Mouse (Mus musculus): ENCODE measurements around the gene Ric1.

Ric1 gene

DNA sequence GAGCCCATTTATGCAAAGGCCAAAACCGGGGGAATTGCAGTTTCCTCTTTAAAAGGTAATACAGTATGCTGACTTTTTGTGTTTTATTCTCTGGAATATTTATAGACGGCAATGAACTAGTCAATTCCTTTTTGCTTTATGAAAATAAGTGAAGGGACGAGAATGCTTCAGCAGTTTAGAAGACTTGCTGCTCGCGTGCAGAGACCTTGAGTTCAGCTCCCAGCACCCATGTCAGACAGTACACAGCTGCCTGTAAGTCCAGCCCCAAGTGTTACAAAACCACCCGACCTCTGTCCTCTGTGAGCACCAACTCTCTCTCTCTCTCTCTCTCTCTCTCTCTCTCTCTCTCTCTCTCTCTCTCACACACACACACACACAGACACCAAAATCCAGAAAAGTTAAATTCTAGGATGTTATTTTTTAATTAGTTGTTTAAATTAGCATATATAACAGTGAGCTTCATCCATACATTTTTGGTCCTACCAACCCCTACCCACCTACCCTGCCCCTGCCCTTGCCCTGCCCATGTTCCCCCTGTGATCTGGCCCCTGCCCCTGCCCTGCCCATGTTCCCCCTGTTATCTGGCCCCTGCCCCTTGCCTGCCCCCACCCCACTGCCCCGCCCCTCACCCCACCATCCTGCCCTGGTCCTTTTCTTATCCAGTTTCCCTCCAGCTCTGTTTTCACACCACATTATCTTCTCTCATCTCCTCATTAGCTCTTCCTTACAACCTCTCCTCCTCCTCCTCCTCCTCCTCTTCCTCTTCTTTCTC lies 25.1 kb upstream of the Ric1 start:
- CTCF ChIA-PET, result interaction anchor here (0.5 to 1.1 kb wide), 5 partner anchors 9 to 173 kb away, joined by 3 to 15 read pairs (median 4); no protein-coding TSS in a partner anchor

DNA sequence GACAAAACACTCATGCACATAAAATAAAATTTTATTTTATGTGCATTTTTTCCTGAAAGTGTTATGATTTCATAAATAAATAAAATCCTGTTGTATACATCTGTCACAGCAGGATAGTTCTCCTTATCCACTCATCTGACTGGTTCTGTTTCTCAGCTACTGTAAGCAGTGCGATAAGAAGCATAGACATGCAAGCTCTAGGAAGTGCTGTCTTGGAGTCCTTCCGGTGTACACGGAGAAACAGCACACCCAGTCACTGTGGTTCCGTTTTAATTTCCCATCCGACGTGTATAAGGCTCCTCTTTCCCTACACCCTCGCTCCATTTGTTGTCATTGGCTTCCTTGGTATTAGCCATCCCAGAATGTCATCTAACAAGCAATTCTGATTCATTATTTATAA lies 24.2 kb upstream of the Ric1 start:
- CTCF ChIA-PET, result interaction anchor here (0.6 kb wide), 1 partner anchor 59 kb away, joined by 3 read pairs; no protein-coding TSS in a partner anchor

DNA sequence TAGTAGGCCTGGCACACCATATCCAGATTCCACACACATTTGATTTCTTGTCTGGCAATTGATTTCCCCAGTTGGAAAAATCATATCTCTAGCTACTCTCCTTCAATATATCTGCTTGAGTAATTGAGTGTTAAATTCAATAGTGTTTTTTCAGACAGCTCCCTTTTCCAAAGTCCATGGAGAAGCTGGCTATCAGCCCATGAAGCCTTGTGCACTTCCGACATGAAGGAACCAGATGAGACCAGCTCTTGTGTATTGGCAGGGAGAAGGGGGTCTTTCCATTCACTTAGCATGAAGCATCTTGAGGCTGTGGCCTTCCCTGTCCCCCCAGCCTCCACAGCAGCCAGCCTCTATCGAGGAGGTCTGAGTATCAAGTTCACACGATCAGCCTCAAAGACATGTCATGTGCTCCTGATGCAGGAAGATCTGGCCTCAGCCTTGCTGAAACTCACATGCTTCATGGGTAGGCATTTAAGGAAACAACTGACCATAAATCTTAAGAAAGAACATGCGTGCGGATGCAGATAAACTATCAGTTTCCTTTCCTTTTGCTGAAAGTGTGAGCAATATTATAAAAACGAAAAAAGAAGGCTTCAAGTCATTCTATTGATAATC lies 23.1 kb upstream of the Ric1 start:
- CTCF ChIA-PET, result interaction anchor here (0.8 kb wide), 1 partner anchor 10 kb away, joined by 5 read pairs; no protein-coding TSS in a partner anchor

DNA sequence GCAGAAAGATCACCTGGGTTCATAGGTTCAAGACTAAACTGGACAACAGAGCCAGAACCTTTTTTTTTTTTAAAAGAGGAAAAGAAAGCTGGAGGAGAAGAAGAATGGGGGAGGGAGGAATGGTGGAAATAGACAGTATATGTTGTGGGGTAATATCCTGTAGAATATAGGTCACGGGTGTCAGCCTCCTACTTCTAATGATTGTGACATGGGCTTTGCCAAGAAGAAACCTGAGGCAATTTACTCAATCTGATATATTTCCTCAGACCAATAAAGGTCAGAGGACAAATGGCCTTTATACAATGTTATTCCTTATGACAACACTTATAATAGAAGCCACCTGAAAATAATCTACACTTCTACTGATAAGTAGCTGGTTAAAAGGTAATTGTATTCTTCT lies 21.7 kb upstream of the Ric1 start:
- CTCF ChIA-PET, result interaction anchor here (0.6 kb wide), 1 partner anchor 131 kb away, joined by 4 read pairs; no protein-coding TSS in a partner anchor

DNA sequence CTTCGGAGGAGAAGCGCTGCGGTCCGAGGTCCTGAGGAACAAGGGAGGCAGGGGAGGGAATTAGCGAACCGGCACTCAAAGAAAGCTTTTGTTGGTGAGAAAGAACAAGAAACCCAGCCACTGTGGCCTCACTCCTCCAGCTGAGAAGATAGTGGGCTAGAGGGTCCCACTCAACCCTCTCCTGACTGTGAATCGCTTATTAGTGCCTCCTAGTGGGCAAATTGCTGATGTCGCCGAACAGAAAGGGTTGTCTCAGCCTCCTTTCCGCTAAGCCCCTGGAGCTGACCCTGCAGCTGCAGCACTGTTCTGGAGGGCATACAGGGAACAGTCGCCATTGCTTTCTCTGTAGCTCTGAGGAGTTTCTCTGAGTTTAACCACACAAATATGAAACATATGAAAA lies 21.0 kb upstream of the Ric1 start:
- CTCF ChIA-PET, result interaction anchor here (0.5 to 0.8 kb wide), 4 partner anchors 14 to 556 kb away, joined by 3 read pairs; no protein-coding TSS in a partner anchor

DNA sequence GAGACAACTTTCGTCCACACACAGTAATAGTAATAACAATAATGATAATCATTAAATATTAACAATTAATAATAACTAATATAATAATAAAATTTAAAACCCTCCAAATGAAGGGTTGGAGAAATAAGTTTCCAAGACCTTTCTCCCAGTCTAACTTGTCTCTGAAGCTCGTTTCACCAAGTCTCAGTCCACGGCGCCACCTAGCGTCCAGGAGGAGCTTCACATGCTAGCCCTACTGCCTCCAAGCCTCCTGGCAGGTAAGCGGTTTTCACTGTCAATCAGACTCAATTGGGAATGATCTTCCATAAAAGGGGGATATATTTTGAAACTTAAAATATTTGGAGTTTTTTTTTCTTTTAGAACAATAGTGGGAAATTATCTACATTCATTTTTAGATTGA lies 20.6 kb upstream of the Ric1 start:
- CTCF ChIA-PET, result interaction anchor here (0.5 to 0.8 kb wide), 4 partner anchors 14 to 555 kb away, joined by 3 read pairs; no protein-coding TSS in a partner anchor

DNA sequence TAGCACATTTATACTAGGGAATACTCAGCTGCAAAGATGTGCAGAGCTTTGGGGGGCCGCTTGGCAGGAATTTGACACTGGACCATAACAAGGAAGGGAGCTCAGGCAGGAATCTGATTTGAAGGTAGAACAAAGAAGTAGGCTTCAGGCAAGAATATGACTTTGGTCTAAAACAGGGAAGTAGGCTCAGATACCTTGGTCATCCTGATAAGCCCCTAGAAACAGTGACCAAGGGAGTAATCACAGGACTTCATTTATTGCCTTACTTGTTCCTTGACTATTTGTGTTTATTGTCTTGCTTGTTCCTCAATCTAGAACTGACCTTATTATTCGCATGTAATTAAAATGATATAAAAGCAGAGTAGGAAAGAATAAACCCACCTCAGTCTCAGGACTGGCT lies 18.0 kb upstream of the Ric1 start:
- CTCF ChIA-PET, result interaction anchor here (0.5 kb wide), 1 partner anchor 93 kb away, joined by 15 read pairs; no protein-coding TSS in a partner anchor

DNA sequence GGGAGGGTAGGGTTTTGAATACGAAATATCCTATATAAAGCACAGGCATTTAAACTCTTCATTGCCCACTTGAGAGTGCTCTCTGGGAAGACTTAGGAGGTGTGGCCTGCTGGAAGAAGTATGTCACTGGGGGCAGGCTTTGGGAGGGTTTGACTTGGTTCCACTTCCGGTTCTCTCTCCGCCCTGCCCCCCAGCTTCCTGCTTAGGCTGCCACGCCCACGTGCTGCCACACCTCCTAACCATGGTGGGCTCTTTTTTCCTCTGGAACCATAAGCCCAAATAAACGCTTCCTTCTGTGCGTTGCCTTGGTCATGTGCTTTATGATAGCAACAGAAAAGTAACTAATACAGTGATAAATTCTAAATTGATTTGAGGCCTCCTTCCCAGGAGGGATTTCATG lies 16.5 kb upstream of the Ric1 start:
- CTCF ChIA-PET, result interaction anchor here (0.8 to 1.1 kb wide), 2 partner anchors 9 to 166 kb away, joined by 4 read pairs; no protein-coding TSS in a partner anchor

DNA sequence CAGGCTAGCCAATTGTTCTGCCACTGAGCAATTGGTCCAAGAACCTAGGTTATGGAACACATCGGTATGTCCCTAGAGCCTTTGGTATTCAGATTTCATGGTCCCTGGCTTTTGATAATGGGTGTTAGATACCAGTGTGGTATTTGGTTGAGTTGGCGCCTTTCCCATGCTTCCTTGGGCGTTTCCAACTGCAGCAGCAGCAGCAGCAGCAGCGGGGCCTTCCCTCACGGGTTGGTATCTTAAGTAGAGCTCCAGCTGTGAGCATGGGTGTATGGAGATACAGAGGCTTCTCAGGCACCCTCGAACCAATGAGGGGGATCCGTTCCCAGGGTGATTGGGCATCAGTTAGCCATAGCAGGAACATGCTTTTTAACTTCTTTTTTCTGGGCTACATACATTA lies 13.9 kb upstream of the Ric1 start:
- CTCF ChIA-PET, result no interaction called here

DNA sequence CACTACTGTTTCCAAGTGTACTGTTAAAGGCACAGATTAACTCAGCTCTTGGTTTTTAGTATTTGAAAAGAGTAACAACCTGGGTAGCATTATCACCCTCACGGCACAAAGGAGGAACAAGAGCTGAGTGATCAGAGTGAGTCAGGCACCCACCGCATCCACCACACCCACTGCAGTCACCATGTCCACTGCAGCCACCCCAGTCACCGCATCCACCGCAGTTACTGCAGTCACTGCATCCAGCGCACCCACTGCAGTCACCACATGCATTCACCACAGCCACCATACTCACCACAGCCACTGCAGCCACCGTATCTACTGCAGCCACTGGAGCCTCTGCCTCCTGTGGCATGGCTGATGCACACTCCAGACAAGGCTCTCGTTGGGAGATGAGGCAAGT lies 12.2 kb upstream of the Ric1 start:
- CTCF ChIA-PET, result no interaction called here

DNA sequence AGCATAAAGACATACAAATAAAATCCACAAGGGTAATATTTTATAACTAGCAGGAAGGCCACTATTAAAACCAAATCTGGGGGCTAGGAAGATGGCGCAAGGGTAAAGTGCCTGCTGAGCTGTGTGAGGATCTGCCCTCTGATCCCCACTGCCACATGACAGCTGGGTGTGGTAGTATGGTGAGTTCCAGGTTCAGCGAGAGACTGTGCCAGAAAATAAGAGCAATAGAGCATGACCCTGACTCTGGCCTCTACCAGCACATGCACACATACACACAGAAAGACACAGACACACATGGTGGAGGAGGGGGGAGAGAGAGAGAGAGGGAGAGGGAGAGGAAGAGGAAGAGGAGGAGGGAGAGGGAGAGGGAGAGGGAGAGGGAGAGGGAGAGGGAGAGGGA lies 10.3 kb upstream of the Ric1 start:
- CTCF ChIA-PET, result no interaction called here

DNA sequence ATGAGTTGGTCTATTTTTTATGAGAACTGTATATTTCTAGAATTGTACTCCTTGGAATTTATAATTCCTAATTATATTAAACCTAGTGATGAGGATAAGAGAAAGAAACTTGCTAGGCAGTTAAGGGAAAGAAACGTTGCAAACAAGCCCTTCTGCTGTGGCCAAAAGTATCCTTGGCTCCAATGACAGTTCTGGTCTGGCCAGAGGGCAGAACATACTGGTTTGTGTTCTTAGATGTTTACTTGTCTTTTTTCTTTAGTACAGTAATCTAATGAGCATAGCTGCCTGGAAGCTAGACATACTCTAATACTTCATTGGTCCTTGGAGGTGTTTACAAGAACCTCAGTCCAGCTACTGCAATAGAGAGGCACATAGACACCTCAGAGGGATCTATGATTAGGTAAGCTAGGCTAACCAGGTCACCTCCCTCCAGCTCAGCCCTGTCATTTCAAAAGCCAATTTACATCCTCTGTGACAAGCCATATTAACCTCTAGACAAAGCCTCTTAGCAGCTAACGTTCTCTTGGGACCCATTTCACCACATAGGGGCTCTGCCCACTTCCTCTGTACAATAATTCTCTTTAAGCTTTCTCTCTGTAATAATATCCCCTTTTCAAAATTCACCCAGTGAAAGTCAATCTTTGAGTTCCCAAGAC lies 8.8 kb upstream of the Ric1 start:
- CTCF ChIA-PET, result interaction anchor here (0.5 kb wide), 1 partner anchor 87 kb away, joined by 3 read pairs; no protein-coding TSS in a partner anchor

DNA sequence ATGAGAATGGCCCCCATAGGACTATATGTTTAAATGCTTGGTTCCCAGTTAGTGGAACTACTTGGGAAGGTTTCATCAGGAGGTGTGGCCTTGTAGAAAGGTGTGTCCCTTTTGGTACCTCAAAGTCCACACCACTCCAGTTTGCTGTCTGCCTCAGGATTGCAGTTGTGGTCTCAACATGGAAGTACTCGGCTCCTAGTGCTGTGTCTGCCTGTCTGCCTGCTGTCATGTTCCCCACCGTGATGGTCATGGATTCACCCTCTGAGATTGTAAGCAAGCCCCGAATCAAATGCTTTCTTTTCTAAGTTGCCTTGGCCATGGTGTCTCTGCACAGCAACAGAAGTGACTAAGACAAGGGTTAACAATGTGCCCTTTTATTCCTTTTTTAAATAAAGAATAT lies 8.0 kb upstream of the Ric1 start:
- CTCF ChIA-PET, result no interaction called here

DNA sequence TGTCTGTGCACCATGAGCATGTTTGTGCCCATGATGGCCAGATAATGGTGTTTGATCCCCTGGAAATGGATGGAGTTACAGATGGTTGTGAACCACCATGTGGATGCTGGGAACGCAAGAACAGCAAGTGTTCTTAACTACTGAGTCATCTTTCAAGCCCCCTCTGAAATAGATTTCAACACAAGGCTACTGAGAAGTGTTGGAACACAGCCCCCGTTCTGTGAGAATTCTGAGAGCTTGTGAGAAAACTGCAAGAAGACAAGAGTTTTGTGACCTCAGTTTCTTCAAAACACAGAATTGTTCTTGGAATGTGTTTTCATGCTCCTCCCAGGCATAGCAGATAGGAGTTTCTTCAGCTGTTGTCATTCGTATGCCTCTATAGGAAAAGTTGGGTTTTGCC lies 6.7 kb upstream of the Ric1 start:
- CTCF ChIA-PET, result no interaction called here

DNA sequence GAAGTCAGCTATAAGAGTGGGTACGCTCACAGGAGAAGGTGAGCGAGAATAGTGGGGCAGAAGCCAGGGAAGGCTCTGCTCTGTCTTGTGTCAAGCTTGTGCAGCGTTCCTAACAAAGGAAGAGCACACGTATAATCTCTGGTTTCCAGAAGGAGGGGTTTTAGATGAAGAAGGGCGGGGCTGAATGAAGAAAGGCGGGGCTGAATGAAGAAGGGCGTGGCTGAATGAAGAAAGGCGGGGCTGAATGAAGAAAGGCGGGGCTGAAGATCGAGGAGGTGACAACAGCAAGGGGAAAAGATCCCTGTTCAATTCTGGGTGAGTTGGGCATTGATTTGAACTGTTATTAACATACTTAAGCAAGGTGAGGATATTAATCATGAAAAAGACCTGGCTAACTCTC lies 6.1 kb upstream of the Ric1 start:
- CTCF ChIA-PET, result interaction anchor here (0.5 kb wide), 1 partner anchor 823 kb away, joined by 3 read pairs; no protein-coding TSS in a partner anchor

DNA sequence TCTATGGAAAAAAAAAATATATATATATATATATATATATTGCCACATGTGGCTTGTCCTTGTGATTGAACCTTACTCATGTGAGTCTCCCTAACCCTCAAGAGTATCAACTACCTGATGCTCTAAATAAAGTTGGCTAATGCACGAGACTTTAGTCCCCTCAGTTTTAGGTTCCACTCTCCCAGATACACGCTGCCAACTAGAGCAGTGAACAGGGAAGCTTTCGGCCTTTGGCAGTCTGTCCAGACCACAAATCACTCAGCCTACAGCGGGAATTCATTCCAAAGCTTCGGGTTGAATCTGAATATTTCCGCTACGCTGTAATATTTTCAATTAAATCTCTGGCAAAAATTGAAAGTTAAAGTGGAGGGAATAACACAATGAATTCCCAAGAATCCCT lies 3.7 kb upstream of the Ric1 start:
- CTCF ChIA-PET, result interaction anchor here (0.9 kb wide), 1 partner anchor 9 kb away, joined by 3 read pairs; no protein-coding TSS in a partner anchor

DNA sequence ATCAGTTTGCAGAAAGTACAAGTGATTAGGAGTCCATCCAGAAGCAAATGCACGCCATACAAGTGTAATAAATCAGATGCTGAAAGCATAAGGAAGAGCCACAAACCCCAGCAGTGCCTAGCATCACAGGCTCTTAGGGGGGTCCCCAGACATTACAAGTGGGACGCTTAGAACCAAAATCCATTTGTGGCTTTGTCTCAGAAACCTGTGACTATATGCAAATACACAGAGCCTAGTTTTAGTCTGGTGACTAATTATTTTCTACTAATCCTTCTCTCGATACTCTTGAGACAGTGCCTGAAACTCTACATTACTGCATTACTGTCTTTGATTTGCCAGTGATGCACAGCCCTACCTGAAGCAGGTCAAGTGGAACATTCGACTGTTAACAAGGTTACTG lies 3.2 kb upstream of the Ric1 start:
- CTCF ChIA-PET, result interaction anchor here (0.9 kb wide), 1 partner anchor 10 kb away, joined by 3 read pairs; no protein-coding TSS in a partner anchor

DNA sequence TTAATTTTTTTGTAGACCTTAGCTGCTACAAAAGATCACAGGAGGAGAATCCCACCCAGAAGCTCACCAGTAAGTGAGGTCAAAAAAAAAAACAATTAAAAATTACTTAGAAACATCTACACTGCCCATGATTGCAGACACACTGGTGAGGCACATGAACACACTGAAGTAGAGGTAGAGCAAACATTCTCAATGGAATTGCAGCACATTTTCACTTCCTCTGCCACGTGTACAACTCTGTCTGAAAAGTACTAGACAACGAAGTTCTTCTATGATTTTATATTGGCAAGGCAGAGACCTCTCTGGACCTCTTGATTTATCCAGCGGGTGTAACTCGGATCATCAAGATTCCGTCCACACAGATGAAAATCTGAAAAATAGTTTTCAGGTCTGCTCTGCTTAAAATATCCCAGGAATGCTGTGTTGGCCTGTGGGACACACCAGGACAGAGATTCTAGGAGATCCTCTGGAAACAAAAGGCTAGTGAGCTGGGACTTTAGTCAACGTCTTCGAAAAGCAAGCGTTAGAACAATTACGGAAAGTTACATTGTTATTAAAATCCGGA lies 1.0 kb upstream of the Ric1 start:
- CTCF ChIA-PET, result no interaction called here

DNA sequence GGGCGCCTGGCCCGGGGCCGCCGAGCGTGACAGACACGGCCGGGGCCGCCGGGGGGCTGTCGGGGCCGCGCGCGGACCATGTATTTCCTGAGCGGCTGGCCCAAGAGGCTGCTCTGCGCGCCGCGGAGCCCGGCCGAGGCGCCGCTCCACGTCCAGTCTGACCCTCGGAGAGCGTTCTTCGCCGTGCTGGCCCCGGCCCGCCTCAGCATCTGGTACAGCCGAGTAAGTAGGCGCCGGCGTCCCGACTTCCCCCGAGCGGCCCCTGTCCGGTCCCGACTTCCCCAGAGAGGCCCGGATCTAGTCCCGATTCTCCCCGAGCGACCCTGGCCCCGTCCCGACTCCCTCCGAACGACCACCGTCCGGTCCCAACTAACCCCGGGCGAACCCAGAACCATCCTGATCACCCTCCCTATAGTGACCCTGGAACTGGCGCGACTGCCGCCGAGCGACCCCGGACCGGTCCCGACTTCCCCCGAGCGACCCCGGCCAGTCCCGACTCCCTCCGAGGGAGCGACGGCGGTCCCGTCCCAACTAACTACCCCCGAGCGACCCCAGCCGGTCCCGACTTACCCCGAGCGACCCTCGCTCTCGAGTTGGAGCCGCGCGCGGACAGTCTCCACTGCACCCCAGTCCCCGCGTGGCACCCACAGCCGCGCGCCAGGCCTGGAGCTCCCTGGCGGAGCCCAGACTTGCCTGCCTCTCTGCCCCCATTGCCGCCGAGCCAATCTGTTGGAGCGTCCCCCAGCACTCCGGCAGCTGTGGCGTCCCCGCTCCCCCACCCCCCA lies 555 bp downstream of the Ric1 start:
- CTCF ChIA-PET, result interaction anchor here (0.6 kb wide), 1 partner anchor 255 kb away, joined by 3 read pairs; no protein-coding TSS in a partner anchor

DNA sequence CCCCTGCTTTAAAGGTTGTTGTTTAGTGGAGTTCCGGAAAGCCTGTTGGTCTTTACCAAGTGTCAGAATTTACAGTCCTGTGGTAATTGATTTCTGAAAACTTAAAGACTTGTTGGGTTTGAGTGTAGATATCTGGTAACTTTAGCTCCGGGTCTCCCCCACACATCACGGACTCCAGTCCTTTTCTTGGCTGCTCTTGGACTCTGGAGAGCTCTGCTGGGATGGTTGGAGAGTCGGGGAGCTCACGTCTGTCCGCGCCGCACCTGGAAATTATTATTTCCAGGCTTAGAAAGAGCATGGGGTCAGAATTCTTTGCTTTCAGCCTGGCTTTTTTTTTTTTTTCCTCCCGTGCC lies 1.1 kb downstream of the Ric1 start:
- CTCF ChIA-PET, result interaction anchor here (0.6 kb wide), 1 partner anchor 255 kb away, joined by 3 read pairs; no protein-coding TSS in a partner anchor

DNA sequence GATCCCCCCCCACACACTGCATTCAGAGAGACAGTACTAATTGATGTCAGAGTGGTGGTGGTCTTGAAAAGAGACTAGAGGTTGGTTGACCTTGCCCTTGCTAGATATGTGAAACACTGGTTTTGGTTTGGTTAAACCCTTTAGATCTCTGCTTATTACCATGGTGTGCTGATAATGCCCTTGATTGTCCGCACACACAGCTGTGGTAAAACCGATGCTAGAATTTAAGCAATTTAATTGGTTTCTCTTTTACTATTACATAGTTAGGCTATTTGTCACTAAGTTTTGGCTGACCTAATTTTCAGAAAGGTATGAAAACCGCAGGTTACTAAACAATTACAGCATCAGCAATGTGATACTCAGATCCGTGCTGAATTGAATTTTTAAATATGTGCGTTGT lies 1.6 kb downstream of the Ric1 start:
- CTCF ChIA-PET, result no interaction called here

All from spleen, embryonic (tissue).